Mouse (Mus musculus) adrenal gland, postnatal 36 days (tissue): ENCODE results near the gene Atxn7l2. TPM values are rescaled to one million over a fixed set of nuclear protein-coding genes. Genes with fewer than 3 reads are reported as not detected.

Experiments used
- DNase-seq, 2 experiments: peaks; one replicate each; pipeline ENCODE4 v3.0.0; 2021; ENCODE audit warnings: mixed read lengths in 1 of 2
- total RNA-seq, 2 experiments: library from RNA; stranded (reverse); gene quantifications; 2 replicates each; pipeline ENCODE4 v1.2.3; 2021

Atxn7l2 gene
- total RNA-seq, 2 experiments from 2014 or later, result 7.6 to 9.7 TPM

DNA sequence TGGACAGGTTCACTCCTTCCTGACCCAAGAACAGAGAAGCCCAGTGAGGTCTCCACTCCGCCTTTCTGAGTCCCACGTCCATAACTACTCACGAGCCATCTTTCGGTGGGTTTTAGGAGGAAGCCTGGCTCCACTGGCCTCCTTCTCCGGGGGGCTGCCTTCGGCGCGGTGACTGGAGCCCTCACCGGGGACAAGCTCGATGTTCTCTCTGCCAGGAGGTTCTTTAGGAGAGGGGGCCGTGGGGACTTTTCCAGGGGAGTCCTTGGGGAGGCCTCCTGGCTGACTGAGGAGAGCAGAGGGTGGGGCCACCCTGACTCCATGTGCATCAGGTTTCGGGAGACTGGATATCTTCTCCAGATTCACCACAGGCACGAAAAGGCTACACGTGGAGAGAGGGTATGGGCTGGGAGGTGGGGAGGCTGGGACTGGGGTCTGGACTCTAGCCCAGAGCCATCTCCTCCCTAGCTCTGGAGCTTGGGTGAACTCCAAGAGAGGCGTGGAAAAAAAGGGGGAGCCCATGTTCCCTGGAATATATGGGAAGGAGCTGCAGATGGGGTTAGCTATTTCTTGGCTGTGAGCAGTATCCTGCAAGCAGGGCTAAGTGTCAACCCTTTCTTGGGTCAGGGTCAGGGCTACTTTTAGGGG is 3.9 kb downstream of the Atxn7l2 start:
- DNase-seq, result no peak

DNA sequence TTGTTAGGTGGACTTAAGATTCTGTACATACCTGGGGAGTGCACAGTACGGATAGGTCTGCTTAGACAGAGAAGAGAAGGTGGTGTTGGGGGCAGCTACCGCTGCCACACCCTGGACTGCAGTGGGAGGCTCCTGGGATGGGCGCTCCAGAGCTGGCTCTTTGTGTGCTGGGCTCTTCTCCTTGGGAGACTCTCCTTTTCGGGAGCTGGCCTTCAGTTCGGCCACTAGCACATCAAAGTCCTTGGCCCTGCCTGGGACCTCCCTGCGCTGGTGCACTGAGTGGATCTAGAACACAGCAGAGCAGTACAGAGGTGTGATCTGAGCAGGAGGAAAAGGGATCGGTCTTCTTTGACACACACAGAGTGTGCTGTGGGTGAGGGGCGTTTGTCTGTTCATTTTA is 5.1 kb downstream of the Atxn7l2 start:
- no peak for DNase-seq

DNA sequence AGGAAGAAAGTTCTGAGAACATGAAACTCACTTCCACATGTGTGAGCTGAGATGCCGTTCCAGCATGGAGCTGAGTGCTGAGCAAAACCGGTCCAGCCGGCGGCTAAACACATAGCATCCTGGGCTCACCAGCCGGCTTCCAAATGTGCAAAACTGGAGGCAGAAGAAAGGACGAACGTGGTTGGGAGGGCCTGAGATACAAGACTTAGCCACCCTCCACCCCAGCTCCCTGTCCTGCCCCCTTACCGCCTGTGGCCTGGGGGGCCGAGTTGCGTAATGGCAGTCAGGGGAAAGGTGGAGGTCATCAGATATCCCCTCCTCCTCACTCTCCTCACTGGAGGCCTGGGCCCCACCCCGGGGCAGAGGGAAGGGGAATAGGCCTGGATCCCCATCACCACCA is 6.3 kb downstream of the Atxn7l2 start:
- no peak for DNase-seq

DNA sequence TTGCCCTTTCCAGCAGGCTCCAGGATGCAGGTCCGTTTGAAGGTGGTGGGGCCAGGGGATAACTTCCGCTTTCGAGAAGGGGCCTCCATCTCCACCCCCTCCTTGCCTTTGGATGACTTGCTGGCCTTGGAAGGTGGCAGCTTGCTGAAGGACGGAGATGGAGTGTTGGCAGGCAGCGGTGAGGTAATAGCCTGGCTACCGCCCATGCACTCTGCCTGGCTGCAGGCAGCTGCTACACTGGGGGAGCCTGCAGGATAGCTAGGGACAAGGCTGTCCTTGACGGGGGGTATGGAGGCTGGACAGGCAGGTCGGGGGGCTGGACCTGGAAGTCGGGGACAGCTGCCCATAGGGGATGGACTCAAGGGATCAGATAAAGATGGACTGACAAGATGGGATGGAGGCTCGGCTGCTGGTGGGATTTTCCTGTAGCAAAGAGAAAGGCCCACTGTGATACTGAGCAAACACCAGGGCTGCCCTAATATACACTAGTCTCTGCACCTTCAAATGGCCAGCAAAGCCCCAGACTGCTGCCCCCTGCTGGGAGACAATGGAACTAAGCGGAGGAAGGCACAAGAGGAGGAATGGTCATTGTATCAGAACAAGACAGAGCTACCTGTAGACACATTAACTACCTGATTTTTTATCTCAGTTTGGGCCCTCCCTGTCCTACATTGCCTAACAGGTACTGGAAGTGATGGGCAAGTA is 7.0 kb downstream of the Atxn7l2 start:
- DNase-seq, result peak; percentile 85 to 86

DNA sequence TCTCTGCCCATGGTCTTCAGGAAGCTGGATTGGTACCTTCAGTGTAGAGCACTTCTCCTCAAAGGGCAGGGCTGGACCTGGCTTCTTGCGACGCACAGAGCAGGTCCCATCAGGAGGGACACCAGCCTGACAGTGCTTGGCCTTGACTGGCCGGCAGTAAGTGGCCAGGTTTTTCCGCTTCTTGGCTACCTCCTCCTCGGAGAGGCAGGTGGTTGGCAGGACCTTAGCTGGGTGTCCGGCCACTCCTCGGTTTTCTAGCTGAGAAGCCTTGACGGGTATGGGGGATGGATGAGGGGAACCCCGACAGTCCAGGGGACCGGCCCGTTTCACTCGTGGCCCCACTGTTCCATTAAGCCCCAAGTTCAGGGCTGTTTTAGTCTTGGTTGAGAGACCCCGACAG is 7.5 kb downstream of the Atxn7l2 start:
- no peak for DNase-seq

DNA sequence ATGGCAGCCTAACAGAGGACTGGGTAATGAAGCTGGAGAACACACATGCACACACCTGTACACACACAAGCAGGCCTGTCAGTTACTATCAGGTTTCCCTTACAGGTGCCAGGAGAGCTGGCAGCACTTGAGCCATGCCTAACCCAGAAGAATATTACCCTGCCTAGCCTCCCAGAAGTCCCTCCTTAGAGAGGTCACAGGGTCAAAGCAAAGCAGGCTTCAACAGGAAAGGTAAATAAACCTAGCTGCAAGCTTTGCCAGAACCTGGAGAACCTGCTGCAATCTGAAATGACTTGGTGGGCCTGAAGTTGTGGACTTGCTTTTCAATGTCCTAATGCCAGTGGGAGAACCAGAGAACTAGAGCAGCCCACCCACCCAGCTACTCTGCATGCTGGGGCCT is 8.2 kb downstream of the Atxn7l2 start:
- DNase-seq, result no peak

DNA sequence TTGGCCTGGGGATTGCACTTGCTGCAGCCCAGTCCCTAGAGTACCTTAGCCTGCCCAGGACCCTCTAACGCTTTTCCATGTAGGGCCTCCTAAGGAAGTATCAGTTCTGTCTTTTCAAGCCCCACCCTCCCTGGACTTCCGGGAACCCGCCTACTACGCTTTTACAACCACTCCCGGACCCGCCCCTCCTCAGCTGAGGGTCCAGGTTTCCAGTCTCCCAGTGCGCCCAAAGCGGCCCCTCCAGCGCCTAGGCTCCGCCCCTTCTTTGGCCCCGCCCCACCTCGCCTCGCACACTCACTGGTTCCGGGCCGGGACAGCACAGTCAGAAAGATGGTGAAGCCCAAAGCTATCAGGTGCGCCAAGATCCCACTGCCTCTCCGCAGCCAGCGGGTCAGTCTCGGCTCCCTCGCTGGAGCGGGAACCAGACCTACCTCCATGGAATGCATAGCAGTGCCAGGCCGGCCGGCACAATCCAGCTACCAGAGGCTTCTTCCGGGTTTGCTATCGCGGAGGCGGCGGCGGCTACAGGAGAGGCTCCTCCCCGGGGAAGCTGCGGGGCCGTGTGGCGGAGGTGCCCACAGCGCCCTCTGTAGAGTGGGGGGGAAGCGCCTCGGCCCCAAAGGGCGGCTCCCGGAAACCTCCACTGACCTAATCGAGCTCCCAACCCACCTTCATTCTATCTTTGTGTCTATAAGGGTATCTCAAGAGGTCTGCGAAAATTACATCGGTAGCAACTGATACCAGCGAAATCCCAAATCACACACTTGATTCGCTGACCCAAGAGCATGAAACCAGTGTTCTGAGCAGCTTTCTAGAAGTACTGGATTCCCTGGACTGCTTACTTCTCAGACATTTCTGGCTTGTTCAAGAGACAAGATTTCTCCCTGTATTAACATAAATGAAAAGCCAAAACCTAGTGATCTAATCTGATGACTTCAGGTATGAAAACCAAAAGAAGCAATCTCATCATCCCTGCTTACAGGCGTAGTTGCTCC is 10.1 kb downstream of the Atxn7l2 start, which contains the start of gene Cyb561d1:
TSS of gene Cyb561d1 (minus strand) at position 884 of the 995 bp plus-strand sequence.
- DNase-seq, result peak; percentile 95 to 98

DNA sequence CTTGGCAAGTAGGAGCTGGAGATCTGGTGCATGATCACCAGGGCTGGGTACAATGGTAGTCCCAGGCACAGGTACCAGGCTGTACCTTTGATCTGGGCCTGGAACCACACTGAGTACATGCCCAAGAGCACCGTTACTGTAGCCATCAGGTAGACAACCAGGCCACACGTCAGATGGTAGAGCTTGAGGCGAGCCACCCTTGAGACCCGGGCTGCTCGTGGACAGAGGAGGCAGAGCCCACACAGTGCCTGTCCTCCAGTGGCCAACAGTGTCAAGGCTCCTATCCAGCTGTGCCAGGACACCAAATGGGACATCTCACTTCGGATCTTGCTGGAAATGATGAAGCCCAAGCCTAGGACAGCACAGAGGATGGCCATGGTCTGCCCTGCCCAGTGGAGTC is 11.5 kb downstream of the Atxn7l2 start:
- no peak for DNase-seq

DNA sequence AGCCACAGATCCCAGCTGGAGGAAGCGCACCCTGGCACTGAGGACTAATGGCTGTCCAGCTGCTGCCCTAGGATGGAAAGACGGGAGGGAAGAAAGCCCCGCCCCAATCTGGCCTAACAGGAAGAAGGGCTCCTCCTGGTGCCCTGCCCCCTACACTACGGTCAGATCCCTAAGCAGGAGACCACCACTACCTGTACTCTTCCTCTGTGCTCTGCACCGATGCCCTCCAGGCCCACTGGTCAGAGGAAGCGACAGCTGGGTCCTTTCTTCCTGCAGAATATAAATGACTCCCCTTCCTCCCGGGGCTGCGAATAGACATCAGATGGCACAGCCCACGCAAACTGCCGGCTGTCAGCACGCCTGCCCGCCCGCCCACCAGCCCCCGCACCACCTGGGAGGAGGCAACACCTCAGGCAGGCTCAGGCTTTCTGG is 13.7 kb downstream of the Atxn7l2 start:
- peak; percentile 32 to 46 for DNase-seq

DNA sequence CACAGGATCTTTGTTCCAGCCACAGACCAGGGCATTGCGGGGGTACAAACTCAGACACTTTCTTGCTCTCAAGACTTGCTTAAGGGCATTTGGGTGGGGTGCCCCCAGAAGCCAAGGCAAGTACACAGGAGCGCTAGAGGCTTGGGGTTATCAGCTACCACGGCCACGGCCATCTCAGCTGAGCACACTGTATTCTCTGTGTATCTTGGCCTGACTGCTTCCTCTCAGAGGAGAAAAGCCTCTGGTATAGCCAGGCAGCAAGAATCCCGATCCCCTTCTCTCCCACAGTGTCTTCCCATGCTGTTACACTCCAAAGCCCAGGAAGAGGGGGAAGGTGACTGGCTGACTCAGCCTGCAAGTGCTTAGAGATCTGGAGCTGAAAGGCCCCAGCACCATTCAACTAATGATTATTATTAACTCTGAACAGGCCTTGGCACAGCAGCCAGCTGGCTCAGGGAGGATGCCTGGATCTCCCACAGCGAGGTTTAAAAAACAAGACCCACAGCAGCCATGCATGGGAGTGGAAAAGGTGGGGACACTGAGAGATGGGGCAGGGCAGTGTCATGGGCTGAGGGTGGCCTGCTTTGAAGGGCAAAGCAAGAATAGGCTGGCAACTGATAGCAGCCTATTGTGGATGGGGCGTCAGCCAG is 14.7 kb downstream of the Atxn7l2 start:
- DNase-seq, result no peak

DNA sequence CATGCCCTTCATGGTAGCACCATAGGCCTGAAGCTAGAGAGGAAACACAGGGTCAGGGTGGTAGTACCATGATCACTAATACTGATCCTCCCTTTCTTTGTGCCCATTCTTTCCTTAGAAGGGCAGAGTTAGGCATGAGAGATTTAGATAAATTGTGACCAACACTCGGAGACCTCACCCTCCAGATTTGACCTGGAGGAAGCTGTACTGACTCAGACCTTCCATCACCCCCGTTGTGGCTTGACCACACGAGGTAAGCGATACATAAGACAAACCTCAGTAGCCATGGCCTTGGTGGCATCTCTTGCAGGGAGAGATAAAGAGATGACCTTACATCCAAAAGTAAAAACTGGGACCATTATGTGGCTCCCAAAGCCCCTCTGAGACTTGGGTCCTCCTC is 15.4 kb downstream of the Atxn7l2 start:
- DNase-seq, result no peak

DNA sequence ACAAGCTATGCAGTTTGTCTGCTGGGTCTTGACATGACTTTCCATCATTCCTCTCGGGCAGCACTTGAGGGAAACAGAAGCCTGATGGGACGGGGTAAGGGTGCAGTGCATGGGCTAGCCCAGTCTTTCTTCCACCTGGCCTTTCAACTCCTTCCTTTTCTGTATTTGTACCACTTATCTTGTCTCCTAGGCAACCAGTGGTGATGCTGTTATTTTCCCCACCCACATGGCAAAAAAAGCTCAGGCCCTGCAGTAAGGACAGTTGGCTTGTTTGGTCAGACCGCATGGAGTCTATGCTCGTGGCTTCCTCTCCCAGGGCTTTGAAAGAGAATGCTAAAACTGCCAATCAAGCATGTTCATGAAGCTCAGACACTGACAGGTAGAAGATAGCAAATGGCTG is 17.0 kb downstream of the Atxn7l2 start:
- DNase-seq, result no peak

DNA sequence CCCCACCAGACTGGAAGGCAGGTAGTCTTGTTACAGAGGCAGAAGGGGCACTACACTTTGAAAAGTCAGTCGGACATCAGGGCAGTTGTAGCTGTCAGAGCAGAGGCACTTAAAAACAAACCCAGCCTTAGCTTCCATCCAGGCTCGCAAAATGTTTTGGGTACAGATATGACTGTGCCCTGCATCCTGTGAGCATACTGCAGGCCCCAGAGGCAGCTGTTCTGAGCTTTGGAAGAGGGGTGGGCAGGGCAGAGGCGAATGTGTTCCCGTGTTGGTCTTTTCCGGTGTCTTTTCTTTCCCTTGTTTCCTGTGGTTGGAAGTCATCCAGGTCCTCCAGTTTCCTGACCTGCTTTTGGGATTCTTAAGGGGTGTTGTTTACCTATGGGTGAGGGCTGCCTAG is 20.8 kb downstream of the Atxn7l2 start:
- no peak for DNase-seq

DNA sequence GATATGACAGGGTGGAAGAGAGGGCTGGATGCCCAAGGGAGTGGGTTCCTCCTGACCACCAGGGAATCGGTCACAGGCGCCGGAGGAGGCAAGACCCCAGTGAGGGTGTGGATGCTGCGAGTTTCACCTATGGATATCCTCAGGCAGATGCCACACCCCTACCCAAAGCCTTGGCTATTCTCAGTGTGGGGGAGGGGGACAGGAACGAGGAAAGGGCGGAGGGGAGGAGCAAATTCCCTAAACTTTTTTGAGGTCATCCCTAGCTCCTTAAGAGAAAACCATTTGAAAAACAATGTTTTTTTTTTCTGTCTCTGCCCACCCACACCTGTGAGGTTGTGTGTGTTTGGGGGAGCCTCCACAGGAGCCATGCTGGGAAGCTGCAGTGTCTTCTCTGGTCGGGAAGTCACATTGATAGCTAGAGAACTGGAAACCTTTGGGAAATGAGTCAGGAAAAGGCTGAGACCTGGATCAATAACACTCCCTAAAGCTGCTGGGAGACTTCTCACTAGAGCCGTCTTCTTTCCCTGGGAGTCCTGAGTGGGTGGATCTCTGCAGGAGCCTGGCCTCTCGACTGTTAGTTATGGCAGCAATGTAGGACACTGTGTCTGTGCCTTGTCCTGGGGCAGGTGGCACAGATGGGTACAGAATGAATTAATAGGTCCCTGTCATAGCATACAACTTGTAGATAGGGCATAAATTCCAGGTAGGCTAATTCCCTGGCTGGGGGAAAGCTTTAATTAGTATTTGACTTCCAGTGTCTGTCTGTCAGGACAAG is 21.8 kb downstream of the Atxn7l2 start:
- DNase-seq, result no peak

DNA sequence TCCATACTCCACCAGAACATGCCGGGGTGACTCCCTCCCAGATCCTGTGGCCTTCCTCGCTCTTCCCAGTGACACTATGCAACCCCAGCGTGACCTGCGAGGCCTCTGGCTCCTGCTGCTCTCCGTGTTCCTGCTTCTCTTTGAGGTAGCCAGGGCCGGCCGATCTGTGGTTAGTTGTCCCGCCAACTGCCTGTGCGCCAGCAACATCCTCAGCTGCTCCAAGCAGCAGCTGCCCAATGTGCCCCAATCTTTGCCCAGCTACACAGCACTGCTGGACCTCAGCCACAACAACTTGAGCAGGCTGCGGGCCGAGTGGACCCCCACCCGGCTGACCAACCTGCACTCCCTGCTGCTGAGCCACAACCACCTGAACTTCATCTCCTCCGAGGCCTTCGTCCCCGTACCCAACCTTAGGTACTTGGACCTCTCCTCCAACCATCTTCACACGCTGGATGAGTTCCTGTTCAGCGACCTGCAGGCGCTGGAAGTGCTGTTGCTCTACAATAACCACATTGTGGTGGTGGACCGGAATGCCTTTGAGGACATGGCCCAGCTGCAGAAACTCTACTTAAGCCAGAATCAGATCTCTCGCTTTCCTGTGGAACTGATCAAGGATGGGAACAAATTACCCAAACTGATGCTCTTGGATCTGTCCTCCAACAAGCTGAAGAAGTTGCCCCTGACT is 23.5 kb downstream of the Atxn7l2 start:
- peak in 1 of 2 experiments; percentile 28 for DNase-seq

DNA sequence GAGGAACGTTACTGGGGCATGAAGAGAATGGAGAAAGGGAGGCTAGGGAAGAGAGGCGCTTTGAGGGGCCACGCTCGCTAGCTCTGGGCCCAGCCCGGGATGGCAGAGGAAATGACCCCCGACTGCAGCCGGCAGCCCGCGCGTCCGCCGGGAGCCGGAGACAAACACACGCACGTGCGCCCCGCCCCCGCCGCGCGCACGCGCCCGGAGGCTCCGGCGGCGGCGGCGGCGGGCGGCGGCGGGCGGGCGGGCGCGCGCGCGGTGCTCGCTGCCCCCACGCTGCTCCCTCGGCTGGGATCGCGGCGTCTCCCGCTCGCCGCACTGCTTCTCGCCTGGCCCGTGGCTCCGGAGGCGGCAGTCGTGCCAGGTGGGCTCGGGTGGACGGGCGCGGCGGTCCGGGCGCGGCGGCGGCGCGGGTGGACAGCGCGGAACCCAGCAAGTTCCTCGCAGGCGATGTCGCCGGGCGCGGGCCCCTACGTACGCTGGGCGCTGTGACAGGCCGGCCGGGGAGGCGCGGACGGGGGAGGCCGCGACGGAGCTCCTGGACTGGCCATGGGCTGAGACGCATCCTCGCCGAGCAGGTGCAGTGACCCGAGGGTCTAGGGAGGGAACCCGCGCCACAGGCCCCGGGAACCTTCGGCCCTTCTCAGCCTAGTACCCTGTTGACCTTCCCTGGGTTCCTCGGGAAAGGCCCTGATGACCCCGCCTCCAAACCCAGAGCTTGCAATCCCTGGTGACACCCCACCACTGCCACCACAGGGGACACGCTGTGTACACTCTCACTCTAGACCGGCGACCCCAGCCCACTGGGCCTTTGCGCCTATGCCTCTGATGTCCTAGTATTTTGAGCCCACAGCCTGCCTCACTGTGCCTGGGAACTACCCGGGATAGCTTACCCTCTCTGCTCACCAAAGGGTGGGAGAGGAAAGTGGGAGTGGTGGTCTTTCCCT is 24.4 kb downstream of the Atxn7l2 start, which contains the start of gene Amigo1:
TSS of gene Amigo1 (plus strand) at position 238 of the 950 bp plus-strand sequence.
- peak; percentile 70 to 85 for DNase-seq

DNA sequence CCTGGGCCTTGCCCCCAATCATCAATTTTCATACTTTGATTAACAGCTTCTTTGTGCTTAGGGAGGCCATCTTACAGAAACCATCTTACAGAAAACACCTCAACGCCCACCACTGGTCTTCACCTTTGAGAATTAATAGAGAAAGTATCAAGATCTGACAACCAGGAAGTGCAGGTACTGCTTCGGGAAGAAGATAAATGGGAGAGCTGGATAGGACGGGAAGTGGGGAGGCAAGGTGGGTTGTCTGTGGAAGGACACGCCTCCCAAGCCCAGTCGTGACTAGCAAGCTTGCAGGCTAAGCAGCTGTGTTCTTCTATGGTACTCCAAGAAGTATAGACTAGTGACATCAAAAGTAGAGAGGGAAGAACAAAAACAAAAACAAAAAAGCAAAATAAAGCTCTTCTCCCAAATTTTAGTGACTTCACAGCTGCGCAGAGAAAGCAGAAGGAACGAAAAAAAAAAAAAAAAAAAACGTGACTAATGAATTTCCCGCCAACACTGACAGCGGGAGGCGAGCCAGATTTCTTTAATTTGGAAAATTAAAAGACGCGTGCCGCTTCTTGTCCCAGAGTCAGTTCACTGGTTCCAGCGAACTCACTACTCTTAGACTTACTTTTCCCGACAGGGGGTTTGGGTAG is 25.2 kb downstream of the Atxn7l2 start:
- DNase-seq, result no peak

DNA sequence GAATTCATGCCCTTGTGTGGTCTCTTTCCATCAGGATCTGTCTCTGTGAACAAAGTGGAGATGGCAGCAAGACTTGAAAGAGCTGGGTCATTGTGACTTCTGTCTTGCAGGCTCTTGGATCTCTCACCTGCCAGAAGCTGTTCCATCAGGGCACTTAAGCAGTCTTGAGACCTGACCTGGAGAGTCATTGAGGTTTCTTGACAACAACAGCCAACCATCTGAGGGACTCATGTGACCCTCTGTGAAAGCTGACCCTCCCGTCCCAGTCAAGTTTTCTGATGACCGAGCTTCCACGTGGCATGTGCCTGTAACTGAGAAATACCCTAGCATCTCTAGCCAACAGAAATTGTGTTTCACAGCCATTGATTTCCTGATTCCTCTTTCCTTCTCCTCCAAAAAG is 26.0 kb downstream of the Atxn7l2 start:
- no peak for DNase-seq

DNA sequence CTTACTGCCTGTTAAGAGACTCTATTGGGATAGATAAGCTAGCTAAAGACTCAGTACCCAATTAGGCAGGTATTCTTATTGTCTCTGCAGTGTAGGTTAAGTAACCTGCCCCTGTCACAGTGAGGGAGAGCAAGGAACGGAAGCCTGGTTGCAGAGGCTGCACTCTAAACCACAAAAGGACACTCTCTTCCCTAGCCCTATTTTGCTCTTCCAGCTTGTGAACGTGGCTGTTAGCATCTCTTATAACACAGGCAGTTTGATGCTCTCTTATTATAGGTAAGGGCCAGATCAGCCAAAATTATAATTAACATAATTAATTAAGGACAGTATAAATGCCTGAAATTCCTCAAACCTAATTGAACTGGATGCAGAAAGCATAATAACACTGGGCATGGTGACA is 30.2 kb downstream of the Atxn7l2 start:
- no peak for DNase-seq
